In genomic region chr5:114590043-114590913, GRCm38 (mm10) we compare ENCODE assay signal across 12 mouse cellular contexts. TPM values are rescaled to one million over a fixed set of nuclear protein-coding genes. Genes with fewer than 3 reads are reported as not detected.
A peak's percentile ranks its signal among the peaks of the same experiment; 100 is the strongest.
DNase-seq lines count a peak whose midpoint lies in the region; ATAC-seq lines count a peak whose summit lies in the region.
"Had no signal": no experiment of that assay in that cellular context is flagged by ENCODE, and none has a peak within 500 bp of the region (broad histone marks: within the 10 kb centered on the region; RNA-seq: fewer than 3 reads in every experiment).

No protein-coding gene starts in this region.

- H3K27me3 ChIP-seq in hindbrain, embryonic 11.5 days (ENCODE audit: control insufficient read depth, insufficient read depth, low read length): no peaks in the 10 kb centered on the region
- no peaks in the 10 kb centered on the region for H3K27me3 ChIP-seq in hindbrain, embryonic 16.5 days (replicated peaks; ENCODE audit: control insufficient read depth, insufficient read depth, low read length)
- H3K27me3 ChIP-seq in intestine, embryonic 15.5 days (replicated peaks): no peaks in the 10 kb centered on the region

- H3K4me2 ChIP-seq in hindbrain, embryonic 11.5 days (replicated peaks; ENCODE audit: low read depth, low read length): no peak overlapping the region
- H3K4me2 ChIP-seq in hindbrain, embryonic 16.5 days (ENCODE audit: low read length): no peak overlapping the region
- peak overlapping the region; percentile 39 for H3K4me2 ChIP-seq in intestine, embryonic 15.5 days (replicated peaks)
- H3K4me2 ChIP-seq: limb, embryonic 15.5 days had no signal

- peaks cover 35% of the 10 kb centered on the region for H3K4me1 ChIP-seq in hindbrain, embryonic 11.5 days (replicated peaks; ENCODE audit: control insufficient read depth, insufficient read depth, low read length)
- H3K4me1 ChIP-seq in hindbrain, embryonic 16.5 days (ENCODE audit: control insufficient read depth, insufficient read depth, low read depth, low read length): peaks cover 67% of the 10 kb centered on the region
- H3K4me1 ChIP-seq in intestine, embryonic 15.5 days (replicated peaks): peaks cover 88% of the 10 kb centered on the region

- H3K9me3 ChIP-seq in hindbrain, embryonic 11.5 days (ENCODE audit: control insufficient read depth, low read length): no peaks in the 10 kb centered on the region
- H3K9me3 ChIP-seq in hindbrain, embryonic 16.5 days (ENCODE audit: control insufficient read depth, low read length): no peaks in the 10 kb centered on the region
- no peaks in the 10 kb centered on the region for H3K9me3 ChIP-seq in intestine, embryonic 15.5 days
- H3K9me3 ChIP-seq: limb, embryonic 15.5 days had no signal

- no peak for ATAC-seq in hindbrain, embryonic 11.5 days (ENCODE audit: low FRiP score)
- no peak for ATAC-seq in hindbrain, embryonic 16.5 days
- ATAC-seq in intestine, embryonic 15.5 days: peak; percentile 55

- DNase-seq in hindbrain, embryonic 11.5 days (ENCODE audit: low spot score): no peak
- DNase-seq in ovary, postnatal 36 days (ENCODE audit: low spot score): peak; percentile 59
- DNase-seq in ovary, postnatal 10 days (ENCODE audit: low spot score): no peak
- DNase-seq in testis, postnatal 14 days (ENCODE audit: low spot score): peak; percentile 76
- no peak for DNase-seq in cerebellum, postnatal 36 days
- DNase-seq: cerebellum, adult 8-10 months; heart, postnatal 10 days; right cerebral cortex, postnatal 14 days; thymus, postnatal 14 days had no signal

- WGBS in hindbrain, embryonic 11.5 days: 77% methylated on average over 17 of the region's 17 CpGs
- WGBS in hindbrain, embryonic 16.5 days: 67% methylated on average over 17 of the region's 17 CpGs
- 57% methylated on average over 17 of the region's 17 CpGs for WGBS in intestine, embryonic 15.5 days

- 0 out of 2 replicates have a peak overlapping the region, but pooled peaks have one; percentile 15 for H3K9ac ChIP-seq in hindbrain, embryonic 11.5 days (ENCODE audit: low read depth, low read length)
- H3K9ac ChIP-seq in hindbrain, embryonic 16.5 days (ENCODE audit: low read depth, low read length): no peak overlapping the region
- H3K9ac ChIP-seq in intestine, embryonic 15.5 days: peak overlapping the region; percentile 23; the same call in 1 of the 2 replicates
- H3K9ac ChIP-seq: limb, embryonic 15.5 days had no signal

- peak overlapping the region; percentile 79 for H3K27ac ChIP-seq in hindbrain, embryonic 11.5 days (ENCODE audit: low read depth, low read length)
- H3K27ac ChIP-seq in hindbrain, embryonic 16.5 days (ENCODE audit: low read depth, low read length): no peak overlapping the region
- peak overlapping the region; percentile 83 for H3K27ac ChIP-seq in intestine, embryonic 15.5 days
- H3K27ac ChIP-seq: limb, embryonic 15.5 days had no signal

- no peaks in the 10 kb centered on the region for H3K36me3 ChIP-seq in hindbrain, embryonic 11.5 days (ENCODE audit: control insufficient read depth, insufficient read depth, low read length)
- peaks cover 9% of the 10 kb centered on the region; the same call in 1 of the 2 replicates for H3K36me3 ChIP-seq in hindbrain, embryonic 16.5 days (ENCODE audit: control insufficient read depth, insufficient read depth, low read length)
- H3K36me3 ChIP-seq in intestine, embryonic 15.5 days: no peaks in the 10 kb centered on the region
- H3K36me3 ChIP-seq: limb, embryonic 15.5 days had no signal

- H3K4me3 ChIP-seq in hindbrain, embryonic 11.5 days (ENCODE audit: low read depth, low read length): no peak overlapping the region
- H3K4me3 ChIP-seq in hindbrain, embryonic 16.5 days (ENCODE audit: low read length): no peak overlapping the region
- no peak overlapping the region for H3K4me3 ChIP-seq in intestine, embryonic 15.5 days (replicated peaks)
- H3K4me3 ChIP-seq: limb, embryonic 15.5 days had no signal

RNA-seq across cellular contexts. Expression of gene Fam222a, which starts 22.5 kb away (rescaled TPM):
- 4.8 and 6.5 TPM in 2 replicates for polyA plus RNA-seq in hindbrain, embryonic 11.5 days (2014; fragmentation: Nextera tagmentation; extraction: Ambion mirVana)
- 4.7 and 4.9 TPM in 2 replicates for polyA plus RNA-seq in hindbrain, embryonic 16.5 days (2015; fragmentation: Nextera tagmentation; extraction: Ambion mirVana)
- 5.1 and 6.2 TPM in 2 replicates for polyA plus RNA-seq in intestine, embryonic 15.5 days (2015; fragmentation: Nextera tagmentation; extraction: Ambion mirVana)

Comparison
In these comparisons a context has a peak if more than half of its experiments do, and no peak if none do; other contexts are left out.
1. DNase-seq: peak in ovary, postnatal 36 days (single experiment) and testis, postnatal 14 days (single experiment); none in hindbrain, embryonic 11.5 days (single experiment), ovary, postnatal 10 days (single experiment) and cerebellum, postnatal 36 days (0 of 2).